Mouse (Mus musculus) lung, adult 2 months (tissue): ENCODE measurements around the gene Postn. TPM values are rescaled to one million over a fixed set of nuclear protein-coding genes. Genes with fewer than 3 reads are reported as not detected.

Experiments used
- DNase-seq: peaks from one replicate; pipeline ENCODE4 v3.0.0; 2022
- H3K4me1 ChIP-seq: fragments of 200-500 bp; 2 replicates; pipeline ENCODE4 v1.6.1; 2011; ENCODE audit warnings: low read length; ENCODE audit not compliant: control insufficient read depth, insufficient read depth
- H3K4me3 ChIP-seq: fragments of 200-500 bp; replicated peaks from 2 replicates; pipeline ENCODE3; 2011; ENCODE audit warnings: low read depth, mild to moderate bottlenecking, control low read depth, low read length; ENCODE audit errors: extremely low read depth
- CTCF ChIP-seq: fragments of 200-500 bp; IDR thresholded peaks from 2 replicates; pipeline ENCODE4 v1.5.1; 2011; ENCODE audit warnings: mild to moderate bottlenecking, low read length, control low read depth; ENCODE audit not compliant: insufficient read depth
- POLR2A ChIP-seq: fragments of 200-500 bp; IDR thresholded peaks from 2 replicates; pipeline ENCODE4 v1.6.1; 2011; ENCODE audit warnings: low read depth, mild to moderate bottlenecking, control low read depth, low read length, borderline replicate concordance; ENCODE audit errors: extremely low read depth
- WGBS: fragments of 180-500 bp; shearing (Covaris S2); methylation state at CpG from one replicate; pipeline ENCODE4 v1.1.7; 2018; 5-methylcytosine and 5-hydroxymethylcytosine counted together
- polyA plus RNA-seq: library from polyadenylated mRNA; depleted of rRNA; stranded (reverse); fragments of >200 nt; gene quantifications from 2 replicates; pipeline ENCODE4 v1.2.3, GENCODE M21; 2012; rRNA removed

The Postn gene
- polyA plus RNA-seq, 1 experiment, result 89.0 TPM

DNA sequence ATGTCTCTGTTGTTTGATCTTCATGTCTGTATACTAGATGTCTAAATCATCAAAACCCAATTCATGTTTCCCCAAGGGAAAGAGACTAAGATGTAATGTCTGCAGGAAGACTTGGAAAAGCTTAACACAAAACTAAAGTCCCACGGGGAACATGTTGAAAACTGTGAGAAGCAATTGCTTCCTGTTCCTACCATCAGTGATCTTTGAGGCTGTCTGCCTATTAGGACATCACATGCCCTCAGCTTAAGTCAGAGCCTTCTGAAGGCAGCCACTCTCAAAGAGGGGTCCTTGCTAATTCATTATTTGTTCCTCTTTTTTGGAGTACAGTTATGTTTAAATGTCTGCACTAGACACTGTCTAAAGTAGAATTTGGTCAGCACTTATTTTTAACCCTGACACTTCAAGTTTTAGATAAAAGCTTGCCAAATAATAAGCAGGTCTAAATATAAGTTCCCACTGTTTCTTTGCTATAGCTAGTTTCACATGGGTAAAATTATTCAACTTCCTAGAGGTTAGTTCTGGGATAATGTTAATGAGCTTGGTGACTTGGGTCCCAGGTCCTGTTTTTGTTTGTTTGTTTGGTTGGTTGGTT lies 75.6 kb downstream of the Postn start:
- no peak for DNase-seq
- 23% methylated on average over 1 of the region's 1 CpGs for WGBS
- H3K4me3 ChIP-seq, result no peak overlapping the region
- TF ChIP-seq POLR2A (no peak), CTCF (no peak)
- H3K4me1 ChIP-seq, result no peaks in the 10 kb centered on the region

Other genes starting within 250 kb of the Postn start
- gene Trpc4, start 205.1 kb upstream of the Postn start, polyA plus RNA-seq, result 0.05 TPM in 1 of 2 replicates, not detected in the other